Mouse (Mus musculus): Measurements from ENCODE around the gene Nle1.
"Not testable (repeated sequence)": the region's sequence is repeated elsewhere in the genome, so short reads cannot be mapped to it uniquely, and the experiment has no call there.

The Nle1 gene

GRCm38 (mm10) chr11:82907651-82908607 lies at the start of gene Nle1:
Gene Nle1, minus strand, starts transcription at chr11:82908411.
- DNase-seq (ENCODE audit: low read depth), result peak; percentile 93

- DNase-seq (ENCODE audit: low read depth), result no peak
Observed at GRCm38 (mm10) chr11:82956925-82957324, 48.7 kb upstream of the Nle1 start.

GRCm38 (mm10) chr11:82954631-82955030 lies 46.4 kb upstream of the Nle1 start:
- no peak for DNase-seq (ENCODE audit: low read depth)

GRCm38 (mm10) chr11:82952612-82953542 lies 44.7 kb upstream of the Nle1 start:
- DNase-seq (ENCODE audit: low read depth), result no peak

- DNase-seq (ENCODE audit: low read depth), result no peak
Observed at GRCm38 (mm10) chr11:82951865-82952611, 43.8 kb upstream of the Nle1 start.

GRCm38 (mm10) chr11:82950736-82951481 lies 42.7 kb upstream of the Nle1 start, which contains the start of gene Slfn5:
Gene Slfn5, plus strand, starts transcription at chr11:82951349.
- DNase-seq (ENCODE audit: low read depth), result no peak

GRCm38 (mm10) chr11:82949036-82949435 lies 40.8 kb upstream of the Nle1 start:
- DNase-seq (ENCODE audit: low read depth), result no peak

GRCm38 (mm10) chr11:82947457-82947856 lies 39.2 kb upstream of the Nle1 start:
- DNase-seq (ENCODE audit: low read depth), result no peak

GRCm38 (mm10) chr11:82945636-82946035 lies 37.4 kb upstream of the Nle1 start:
- DNase-seq (ENCODE audit: low read depth), result no peak

GRCm38 (mm10) chr11:82943336-82943735 lies 35.1 kb upstream of the Nle1 start:
- DNase-seq (ENCODE audit: low read depth), result no peak

GRCm38 (mm10) chr11:82933186-82933585 lies 25.0 kb upstream of the Nle1 start:
- no peak for DNase-seq (ENCODE audit: low read depth)

- DNase-seq (ENCODE audit: low read depth), result not testable (repeated sequence)
Observed at GRCm38 (mm10) chr11:82931671-82932450, 23.6 kb upstream of the Nle1 start.

GRCm38 (mm10) chr11:82931161-82931560 lies 22.9 kb upstream of the Nle1 start:
- not testable (repeated sequence) for DNase-seq (ENCODE audit: low read depth)

- not testable (repeated sequence) for DNase-seq (ENCODE audit: low read depth)
Observed at GRCm38 (mm10) chr11:82930391-82930955, 22.3 kb upstream of the Nle1 start.

- no peak for DNase-seq (ENCODE audit: low read depth)
Observed at GRCm38 (mm10) chr11:82929633-82929950, 21.4 kb upstream of the Nle1 start.

GRCm38 (mm10) chr11:82928897-82929632 lies 20.9 kb upstream of the Nle1 start:
- no peak for DNase-seq (ENCODE audit: low read depth)

- DNase-seq (ENCODE audit: low read depth), result not testable (repeated sequence)
Observed at GRCm38 (mm10) chr11:82923910-82924309, 15.7 kb upstream of the Nle1 start.

GRCm38 (mm10) chr11:82921691-82922090 lies 13.5 kb upstream of the Nle1 start:
- no peak for DNase-seq (ENCODE audit: low read depth)

- DNase-seq (ENCODE audit: low read depth), result no peak
Observed at GRCm38 (mm10) chr11:82920768-82921167, 12.6 kb upstream of the Nle1 start.
